Mouse (Mus musculus): Measurements from ENCODE around the gene Nampt. TPM values are rescaled to one million over a fixed set of nuclear protein-coding genes. Genes with fewer than 3 reads are reported as not detected.

Nampt gene
- polyA plus RNA-seq, 1 experiment from 2014 or later, result 19.8 TPM

DNA sequence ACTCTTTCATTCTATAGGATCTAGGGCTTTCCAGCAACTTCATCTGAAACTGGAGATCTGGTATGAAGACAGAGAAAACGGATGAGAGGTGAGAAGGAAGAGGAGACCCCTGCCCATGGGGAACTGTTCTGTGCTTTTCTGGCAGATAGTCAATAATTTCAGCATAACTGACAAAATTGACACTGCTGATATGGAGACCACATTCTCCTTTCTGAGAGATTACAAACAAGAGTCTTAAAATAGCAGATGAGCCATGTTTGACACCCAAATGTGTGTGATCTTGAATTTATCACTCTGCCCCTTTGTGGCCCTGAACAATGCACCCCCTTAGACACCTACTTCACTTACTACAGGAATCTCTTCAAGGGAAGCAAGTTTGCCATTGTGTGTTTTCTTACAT lies 13.8 kb upstream of the Nampt start:
- Histone ChIP-seq H3K4me1 (ENCODE audit: control insufficient read depth in 2 of 2, insufficient read depth in 2 of 2, low read length in 2 of 2) (no peaks in the 10 kb centered on the region), H3K9me3 (ENCODE audit: control insufficient read depth, low read length) (no peaks in the 10 kb centered on the region), H3K4me2 (ENCODE audit: low read length) (no peak overlapping the region), H3K36me3 (ENCODE audit: control insufficient read depth, insufficient read depth, low read length) (no peaks in the 10 kb centered on the region), H3K27ac (replicated peaks in 1 of 2; ENCODE audit: control insufficient read depth in 1 of 2, insufficient read depth in 1 of 2, low read depth in 2 of 2, low read length in 2 of 2) (no peak overlapping the region), H3K27me3 (ENCODE audit: control insufficient read depth, insufficient read depth, low read length) (no peaks in the 10 kb centered on the region), H3K4me3 (ENCODE audit: control insufficient read depth in 1 of 2, insufficient read depth in 1 of 2, low read depth in 1 of 2, low read length in 2 of 2) (no peak overlapping the region), H3K9ac (ENCODE audit: low read length) (no peak overlapping the region)
- ATAC-seq (ENCODE audit: insufficient number of reproducible peaks, insufficient read depth, low FRiP score, low read depth), result no peak
- 70% methylated on average over 1 of the region's 1 CpGs for WGBS

GRCm38 (mm10) chr12:32819823-32820605 lies 669 bp downstream of the Nampt start:
- Histone ChIP-seq H3K9ac (ENCODE audit: low read length) (peak overlapping the region; percentile 84), H3K36me3 (ENCODE audit: control insufficient read depth, insufficient read depth, low read length) (0 out of 2 replicates have a peak, but pooled peaks cover 4% of the 10 kb centered on the region), H3K4me1 (ENCODE audit: control insufficient read depth in 2 of 2, insufficient read depth in 2 of 2, low read length in 2 of 2) (peaks cover 2 to 11% of the 10 kb centered on the region in 2 experiments; a peak in 3 of 4 replicates), H3K4me2 (ENCODE audit: low read length) (peak overlapping the region; percentile 87), H3K9me3 (ENCODE audit: control insufficient read depth, low read length) (no peaks in the 10 kb centered on the region), H3K4me3 (ENCODE audit: control insufficient read depth in 1 of 2, insufficient read depth in 1 of 2, low read depth in 1 of 2, low read length in 2 of 2) (peak overlapping the region; percentile 78 to 87), H3K27ac (replicated peaks in 1 of 2; ENCODE audit: control insufficient read depth in 1 of 2, insufficient read depth in 1 of 2, low read depth in 2 of 2, low read length in 2 of 2) (peak overlapping the region; percentile 94 to 97), H3K27me3 (ENCODE audit: control insufficient read depth, insufficient read depth, low read length) (no peaks in the 10 kb centered on the region)
- peak; percentile 97 for ATAC-seq (ENCODE audit: insufficient number of reproducible peaks, insufficient read depth, low FRiP score, low read depth)
- under 1% methylated on average over 70 of the region's 80 CpGs for WGBS

DNA sequence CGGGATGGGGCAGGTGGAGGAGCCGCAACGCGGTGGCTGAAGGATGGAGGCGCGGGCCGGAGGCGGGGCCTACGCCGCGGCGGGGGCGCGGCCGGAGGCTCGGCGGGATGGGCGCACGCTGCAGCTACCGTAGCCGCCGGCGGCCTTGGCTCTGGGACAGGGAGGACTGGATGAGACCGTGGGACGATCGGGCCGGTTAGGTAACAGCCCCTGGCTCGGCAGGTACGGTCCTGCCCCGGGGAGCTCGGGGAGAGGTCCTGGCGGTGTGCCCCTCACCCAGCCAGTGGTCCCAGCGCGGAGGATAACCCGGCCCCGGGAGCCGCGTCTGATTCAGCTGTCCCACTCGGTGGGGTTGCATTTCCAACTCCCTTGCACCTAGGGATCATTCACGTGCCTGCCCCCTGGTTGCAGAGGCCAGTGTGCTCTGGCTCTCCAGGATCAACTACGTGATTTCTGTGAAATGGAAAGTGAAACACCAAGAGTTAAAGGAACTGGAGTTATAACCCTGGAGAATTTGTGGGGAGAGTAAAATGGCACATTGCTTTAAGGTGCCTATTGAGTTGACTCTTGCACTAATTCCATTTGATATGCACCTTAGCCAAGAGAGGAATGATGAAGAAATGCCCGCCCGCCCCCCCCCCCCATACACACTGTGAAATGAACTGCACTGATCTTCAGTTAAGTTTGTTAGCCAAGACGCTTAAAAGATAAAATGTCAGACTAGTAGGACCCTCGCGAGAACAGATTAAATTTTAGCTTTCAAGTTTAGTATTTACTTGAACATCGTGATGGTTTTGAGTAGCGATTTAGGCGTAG lies 1.6 kb downstream of the Nampt start:
- Histone ChIP-seq H3K4me3 (ENCODE audit: control insufficient read depth in 1 of 2, insufficient read depth in 1 of 2, low read depth in 1 of 2, low read length in 2 of 2) (peak overlapping the region; percentile 78 to 87), H3K27me3 (ENCODE audit: control insufficient read depth, insufficient read depth, low read length) (no peaks in the 10 kb centered on the region), H3K4me2 (ENCODE audit: low read length) (peak overlapping the region; percentile 87), H3K36me3 (ENCODE audit: control insufficient read depth, insufficient read depth, low read length) (0 out of 2 replicates have a peak, but pooled peaks cover 4% of the 10 kb centered on the region), H3K27ac (replicated peaks in 1 of 2; ENCODE audit: control insufficient read depth in 1 of 2, insufficient read depth in 1 of 2, low read depth in 2 of 2, low read length in 2 of 2) (peak overlapping the region; percentile 82 to 94), H3K4me1 (ENCODE audit: control insufficient read depth in 2 of 2, insufficient read depth in 2 of 2, low read length in 2 of 2) (peaks cover 2 to 11% of the 10 kb centered on the region in 2 experiments; a peak in 3 of 4 replicates), H3K9ac (ENCODE audit: low read length) (peak overlapping the region; percentile 84), H3K9me3 (ENCODE audit: control insufficient read depth, low read length) (no peaks in the 10 kb centered on the region)
- 2% methylated on average over 49 of the region's 49 CpGs for WGBS
- peak; percentile 69 for ATAC-seq (ENCODE audit: insufficient number of reproducible peaks, insufficient read depth, low FRiP score, low read depth)

DNA sequence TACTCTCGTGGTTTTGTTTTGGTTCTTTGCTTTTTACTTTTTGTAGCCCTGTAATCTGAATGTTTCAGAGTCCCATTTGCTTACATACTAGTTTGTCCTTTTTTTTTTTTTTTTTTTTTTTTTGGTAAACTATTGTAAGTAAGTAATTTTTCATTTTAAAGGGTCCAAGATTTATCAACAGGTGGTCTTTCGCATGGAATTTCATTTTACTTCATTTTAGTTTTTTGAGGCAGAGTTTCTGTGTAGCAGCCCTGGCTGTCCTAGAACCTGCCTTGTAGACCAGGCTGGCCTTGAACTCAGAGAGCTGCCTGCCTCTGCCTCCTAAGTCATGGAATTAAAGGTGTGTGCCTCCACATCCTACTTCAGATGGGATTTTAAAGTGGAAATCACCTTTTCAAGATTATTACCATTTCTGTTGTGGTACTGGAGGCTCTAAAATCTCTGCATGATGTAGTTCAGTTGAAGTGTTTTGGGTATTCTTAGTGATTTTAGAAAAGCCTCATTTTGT lies 2.2 kb downstream of the Nampt start:
- Histone ChIP-seq H3K4me3 (ENCODE audit: control insufficient read depth in 1 of 2, insufficient read depth in 1 of 2, low read depth in 1 of 2, low read length in 2 of 2) (peak overlapping the region in 1 of 2 experiments; percentile 87; a peak in 2 of 4 replicates), H3K4me1 (ENCODE audit: control insufficient read depth in 2 of 2, insufficient read depth in 2 of 2, low read length in 2 of 2) (peaks cover 2 to 11% of the 10 kb centered on the region in 2 experiments; a peak in 3 of 4 replicates), H3K27ac (replicated peaks in 1 of 2; ENCODE audit: control insufficient read depth in 1 of 2, insufficient read depth in 1 of 2, low read depth in 2 of 2, low read length in 2 of 2) (peak overlapping the region in 1 of 2 experiments; percentile 94; a peak in 1 of 4 replicates), H3K4me2 (ENCODE audit: low read length) (peak overlapping the region; percentile 87), H3K36me3 (ENCODE audit: control insufficient read depth, insufficient read depth, low read length) (0 out of 2 replicates have a peak, but pooled peaks cover 4% of the 10 kb centered on the region), H3K27me3 (ENCODE audit: control insufficient read depth, insufficient read depth, low read length) (no peaks in the 10 kb centered on the region), H3K9ac (ENCODE audit: low read length) (peak overlapping the region; percentile 84), H3K9me3 (ENCODE audit: control insufficient read depth, low read length) (no peaks in the 10 kb centered on the region)
- ATAC-seq (ENCODE audit: insufficient number of reproducible peaks, insufficient read depth, low FRiP score, low read depth), result no peak
- 56% methylated on average over 2 of the region's 2 CpGs for WGBS

DNA sequence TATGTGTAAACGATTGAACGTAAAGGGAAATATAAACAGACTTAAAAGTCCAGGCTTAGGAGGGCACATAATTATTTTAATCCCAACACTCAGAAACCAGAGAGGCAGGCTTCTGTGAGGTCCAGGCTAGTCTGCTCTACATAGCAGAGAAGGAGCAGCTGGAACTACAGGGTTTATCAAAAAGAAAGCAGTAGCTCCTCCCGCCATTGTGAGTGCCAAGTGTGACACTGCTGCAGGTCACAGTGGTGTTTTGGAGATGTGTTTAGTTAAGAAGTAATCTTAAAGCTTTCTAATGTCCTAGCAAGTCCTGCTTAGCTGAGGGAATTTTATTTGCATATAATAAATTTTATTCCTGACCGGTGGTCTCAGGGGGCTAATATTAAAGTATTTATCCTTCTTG lies 2.7 kb downstream of the Nampt start:
- Histone ChIP-seq H3K4me1 (ENCODE audit: control insufficient read depth in 2 of 2, insufficient read depth in 2 of 2, low read length in 2 of 2) (peaks cover 2 to 11% of the 10 kb centered on the region in 2 experiments; a peak in 3 of 4 replicates), H3K36me3 (ENCODE audit: control insufficient read depth, insufficient read depth, low read length) (0 out of 2 replicates have a peak, but pooled peaks cover 4% of the 10 kb centered on the region), H3K4me3 (ENCODE audit: control insufficient read depth in 1 of 2, insufficient read depth in 1 of 2, low read depth in 1 of 2, low read length in 2 of 2) (no peak overlapping the region), H3K27ac (replicated peaks in 1 of 2; ENCODE audit: control insufficient read depth in 1 of 2, insufficient read depth in 1 of 2, low read depth in 2 of 2, low read length in 2 of 2) (no peak overlapping the region), H3K27me3 (ENCODE audit: control insufficient read depth, insufficient read depth, low read length) (no peaks in the 10 kb centered on the region), H3K9ac (ENCODE audit: low read length) (no peak overlapping the region), H3K4me2 (ENCODE audit: low read length) (no peak overlapping the region; the same call in 1 of the 2 replicates), H3K9me3 (ENCODE audit: control insufficient read depth, low read length) (no peaks in the 10 kb centered on the region)
- no peak for ATAC-seq (ENCODE audit: insufficient number of reproducible peaks, insufficient read depth, low FRiP score, low read depth)
- 71% methylated on average over 4 of the region's 4 CpGs for WGBS

GRCm38 (mm10) chr12:32824586-32824985 lies 5.2 kb downstream of the Nampt start:
- H3K4me3 ChIP-seq (ENCODE audit: control insufficient read depth in 1 of 2, insufficient read depth in 1 of 2, low read depth in 1 of 2, low read length in 2 of 2), result no peak overlapping the region
- H3K9me3 ChIP-seq (ENCODE audit: control insufficient read depth, low read length), result no peaks in the 10 kb centered on the region
- H3K9ac ChIP-seq (ENCODE audit: low read length), result no peak overlapping the region
- no peak overlapping the region for H3K27ac ChIP-seq (replicated peaks in 1 of 2; ENCODE audit: control insufficient read depth in 1 of 2, insufficient read depth in 1 of 2, low read depth in 2 of 2, low read length in 2 of 2)
- no peak for ATAC-seq (ENCODE audit: insufficient number of reproducible peaks, insufficient read depth, low FRiP score, low read depth)
- H3K36me3 ChIP-seq (ENCODE audit: control insufficient read depth, insufficient read depth, low read length), result 0 out of 2 replicates have a peak, but pooled peaks cover 4% of the 10 kb centered on the region
- WGBS, result 88% methylated on average over 6 of the region's 6 CpGs
- H3K27me3 ChIP-seq (ENCODE audit: control insufficient read depth, insufficient read depth, low read length), result no peaks in the 10 kb centered on the region
- peaks cover 0 to 8% of the 10 kb centered on the region in 2 experiments; a peak in 3 of 4 replicates for H3K4me1 ChIP-seq (ENCODE audit: control insufficient read depth in 2 of 2, insufficient read depth in 2 of 2, low read length in 2 of 2)
- H3K4me2 ChIP-seq (ENCODE audit: low read length), result no peak overlapping the region

GRCm38 (mm10) chr12:32826971-32827370 lies 7.6 kb downstream of the Nampt start:
- Histone ChIP-seq H3K4me1 (ENCODE audit: control insufficient read depth in 2 of 2, insufficient read depth in 2 of 2, low read length in 2 of 2) (peaks cover 0 to 2% of the 10 kb centered on the region in 2 experiments; a peak in 1 of 4 replicates), H3K27ac (replicated peaks in 1 of 2; ENCODE audit: control insufficient read depth in 1 of 2, insufficient read depth in 1 of 2, low read depth in 2 of 2, low read length in 2 of 2) (no peak overlapping the region), H3K9ac (ENCODE audit: low read length) (no peak overlapping the region), H3K4me3 (ENCODE audit: control insufficient read depth in 1 of 2, insufficient read depth in 1 of 2, low read depth in 1 of 2, low read length in 2 of 2) (no peak overlapping the region), H3K4me2 (ENCODE audit: low read length) (no peak overlapping the region), H3K27me3 (ENCODE audit: control insufficient read depth, insufficient read depth, low read length) (no peaks in the 10 kb centered on the region), H3K36me3 (ENCODE audit: control insufficient read depth, insufficient read depth, low read length) (peaks cover 7% of the 10 kb centered on the region; the same call in 1 of the 2 replicates), H3K9me3 (ENCODE audit: control insufficient read depth, low read length) (no peaks in the 10 kb centered on the region)
- no peak for ATAC-seq (ENCODE audit: insufficient number of reproducible peaks, insufficient read depth, low FRiP score, low read depth)
- 38% methylated on average over 3 of the region's 3 CpGs for WGBS

Measured in heart, embryonic 14.5 days (tissue).